Mouse (Mus musculus) small intestine, adult 2 months (tissue): ENCODE data around the gene Fam71e1.

Experiments used
- CTCF ChIP-seq: fragments of 200-500 bp; IDR thresholded peaks from 2 replicates; pipeline ENCODE4 v1.5.1; 2012; ENCODE audit warnings: low read depth, mild to moderate bottlenecking, control low read depth, inconsistent platforms, low read length, moderate library complexity, mixed read lengths; ENCODE audit not compliant: insufficient replicate concordance, insufficient read length; ENCODE audit errors: extremely low read depth
- POLR2A ChIP-seq: fragments of 200-500 bp; IDR thresholded peaks from 2 replicates; pipeline ENCODE4 v1.6.1; 2012; ENCODE audit warnings: low read depth, mild to moderate bottlenecking, control low read depth, inconsistent platforms, low read length, moderate library complexity

DNA sequence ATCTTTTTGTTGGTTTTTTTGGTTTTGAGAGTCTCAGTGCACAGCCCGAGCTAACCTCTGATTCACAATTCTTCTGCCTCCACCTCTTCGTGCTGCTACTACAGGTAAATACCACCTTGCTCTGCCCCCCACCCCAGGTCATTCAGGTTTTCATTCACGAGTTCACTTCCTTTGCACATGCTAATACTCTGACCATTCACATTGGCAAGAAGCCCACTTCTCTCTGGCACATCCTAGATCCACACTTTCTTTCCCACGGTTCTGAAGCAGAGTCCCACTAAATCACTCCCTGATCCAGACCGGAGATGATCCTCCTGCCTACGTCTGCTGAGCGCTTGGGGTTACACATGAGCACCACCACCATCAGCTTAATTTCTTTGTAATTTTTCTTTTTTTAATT lies 1.3 kb upstream of the Fam71e1 start:
- no peak for TF ChIP-seq CTCF
- no peak for TF ChIP-seq POLR2A
